Mouse (Mus musculus) stomach, postnatal 0 days (tissue): Measurements from ENCODE around the gene Cebpa.

Experiments
- CTCF ChIP-seq: IDR thresholded peaks from 2 replicates; pipeline ENCODE4 v1.5.1; 2016; ENCODE audit warnings: antibody characterized with exemption, low read depth, mild to moderate bottlenecking, moderate library complexity
- EP300 ChIP-seq: optimal IDR thresholded peaks from 2 replicates; pipeline ENCODE3; 2016; ENCODE audit warnings: antibody characterized with exemption

- TF ChIP-seq CTCF (no peak), EP300 (no peak)
Measured at GRCm38 (mm10) chr7:35119506-35120145, 533 bp downstream of the Cebpa start.
